Mouse (Mus musculus): ENCODE data around the gene Spata31d1a.

DNA sequence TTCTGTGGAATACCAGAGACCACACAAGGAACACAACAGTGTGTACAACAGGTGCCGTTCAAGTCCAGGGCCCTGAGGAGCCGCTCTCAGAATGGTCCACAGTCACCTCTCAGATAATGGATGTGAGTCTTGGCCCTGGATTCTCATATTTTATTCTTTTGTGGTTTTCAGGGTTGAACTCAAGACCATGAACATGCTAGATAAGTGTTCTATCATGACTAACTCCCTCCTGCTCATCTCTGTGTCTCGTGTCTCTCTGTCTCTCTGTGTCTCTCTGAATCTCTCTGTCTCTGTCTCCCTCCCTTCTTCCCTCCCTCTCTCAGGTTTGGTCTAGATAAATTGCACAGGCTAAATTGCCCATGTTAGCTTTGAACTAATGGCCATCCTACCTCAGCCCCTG, 20.3 kb downstream of the Spata31d1a start:
- TF ChIP-seq CHD2 (IDR thresholded peaks at IDR 0.05; ENCODE audit: low read depth, low read length) (no peak), ZNF384 (IDR thresholded peaks at IDR 0.05; ENCODE audit: low read depth, low read length) (no peak), HCFC1 (IDR thresholded peaks at IDR 0.05; ENCODE audit: borderline replicate concordance, insufficient read depth, low read length) (no peak), MAFK (IDR thresholded peaks at IDR 0.05; ENCODE audit: insufficient read depth, low read depth, low read length) (no peak)

All from ES-E14 (cell line).